Mouse (Mus musculus) urinary bladder, postnatal 4 days (tissue): ENCODE measurements around the gene Olfr574.

ENCODE experiments used
- DNase-seq, 2 experiments: peaks; one replicate each; pipeline ENCODE4 v3.0.0; 2021 to 2022; ENCODE audit warnings: low spot score in 2 of 2

Gene Olfr574

GRCm38 (mm10) chr7:102948167-102948566 lies at the start of gene Olfr574:
TSS of gene Olfr574 (plus strand) at chr7:102948467.
- no peak for DNase-seq

- no peak for DNase-seq
Observed at GRCm38 (mm10) chr7:102915261-102915660, 33.0 kb upstream of the Olfr574 start.

DNA sequence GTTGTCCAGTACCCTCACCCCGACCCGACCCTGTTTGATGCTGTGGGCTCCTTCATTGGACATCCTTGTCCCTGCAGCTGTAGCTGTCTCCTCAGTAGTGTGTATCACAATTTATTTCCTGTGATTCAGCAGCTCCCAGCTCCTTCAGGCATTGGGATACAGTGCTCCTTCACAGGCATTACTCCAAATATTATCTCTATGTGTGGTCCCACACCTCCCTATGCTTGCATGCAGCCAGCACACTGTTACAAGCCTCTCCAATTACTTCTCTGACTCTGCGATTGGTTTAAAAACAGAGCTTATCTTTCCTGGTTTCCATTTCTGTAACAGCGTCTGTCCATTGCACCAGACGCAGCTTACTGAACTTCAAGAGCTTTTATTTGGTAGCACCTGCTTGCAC lies 31.9 kb upstream of the Olfr574 start:
- no peak for DNase-seq

GRCm38 (mm10) chr7:102917032-102917875 lies 31.0 kb upstream of the Olfr574 start, which contains the start of gene Olfr571:
TSS of gene Olfr571 (minus strand) at chr7:102917536.
- DNase-seq: no peak

- no peak for DNase-seq
Observed at GRCm38 (mm10) chr7:102919632-102920031, 28.6 kb upstream of the Olfr574 start.

DNA sequence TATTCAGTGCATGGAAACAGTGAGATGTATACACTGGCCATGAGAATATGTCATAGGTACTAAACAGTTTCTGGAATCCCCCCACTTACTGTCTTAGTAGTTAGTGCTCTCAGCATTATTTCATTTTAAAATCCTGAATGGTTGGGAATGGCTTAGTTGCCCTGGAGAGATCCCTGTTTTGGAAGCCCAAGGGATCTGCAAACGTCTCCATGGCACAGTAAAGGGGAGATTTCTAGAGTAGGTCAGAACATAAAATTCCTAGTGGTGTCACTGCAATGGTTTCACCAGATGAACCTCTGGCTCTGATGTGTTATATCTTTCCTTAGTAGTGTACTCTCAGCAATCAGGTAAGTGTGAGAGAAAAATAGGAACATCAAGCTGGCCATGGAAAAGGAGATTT lies 24.2 kb upstream of the Olfr574 start, which contains the start of gene Olfr572:
Gene Olfr572, plus strand, starts transcription at position 301 of the 400 bp plus-strand sequence.
- DNase-seq: no peak

- DNase-seq: no peak
Observed at GRCm38 (mm10) chr7:102927105-102927504, 21.2 kb upstream of the Olfr574 start.

GRCm38 (mm10) chr7:102942475-102942874 lies 5.8 kb upstream of the Olfr574 start, which contains the start of gene Olfr573-ps1:
TSS of gene Olfr573-ps1 (minus strand) at chr7:102942575.
- no peak for DNase-seq

DNA sequence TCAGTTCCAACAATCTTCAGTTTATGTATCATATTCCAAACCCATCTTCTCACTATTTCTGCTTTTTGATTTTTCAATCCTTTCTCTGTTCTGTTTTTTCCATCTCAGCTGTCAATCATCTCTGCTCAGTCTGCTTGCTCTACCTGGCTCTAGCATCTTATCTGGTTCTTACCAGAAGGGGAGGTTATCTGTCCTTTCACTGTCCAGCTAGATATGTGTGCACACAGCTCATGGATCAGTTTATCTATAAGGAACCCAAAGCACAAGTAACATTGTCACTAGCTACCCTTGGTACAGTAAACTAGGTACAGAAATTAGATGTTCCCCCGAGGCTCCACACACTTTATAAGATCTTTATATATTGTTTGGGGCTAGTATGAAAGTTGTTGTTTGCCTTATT lies 4.8 kb upstream of the Olfr574 start:
- DNase-seq: no peak

- no peak for DNase-seq
Observed at GRCm38 (mm10) chr7:102950732-102951131, 2.5 kb downstream of the Olfr574 start.

DNA sequence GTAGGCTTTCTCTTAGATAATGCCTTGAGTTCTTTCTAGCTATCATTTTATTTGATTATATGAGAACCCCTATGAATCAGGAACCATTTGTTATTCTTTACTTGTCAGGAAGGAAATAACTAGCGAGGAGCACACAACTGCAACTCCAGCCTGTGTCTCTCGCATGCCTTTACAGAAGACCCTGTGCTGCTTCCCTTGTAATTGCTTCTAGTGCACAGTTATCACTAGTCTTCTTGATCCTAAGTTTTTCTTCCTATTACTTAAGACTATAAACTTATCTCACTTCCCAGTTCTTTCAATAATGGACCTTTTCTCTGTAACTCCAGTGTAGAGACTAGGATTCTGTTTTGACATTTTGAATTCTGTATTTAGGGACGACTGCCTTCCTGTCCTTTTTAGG lies 9.9 kb downstream of the Olfr574 start:
- no peak for DNase-seq

- no peak for DNase-seq
Observed at GRCm38 (mm10) chr7:102958593-102958992, 10.3 kb downstream of the Olfr574 start, which contains the start of gene Olfr575. TSS of gene Olfr575 (minus strand) at chr7:102958775.

GRCm38 (mm10) chr7:102962360-102962759 lies 14.1 kb downstream of the Olfr574 start, which contains the start of gene Olfr576:
TSS of gene Olfr576 (plus strand) at chr7:102962660.
- no peak for DNase-seq

GRCm38 (mm10) chr7:102974399-102974798 lies 26.1 kb downstream of the Olfr574 start:
- no peak for DNase-seq

GRCm38 (mm10) chr7:102975843-102976242 lies 27.6 kb downstream of the Olfr574 start, which contains the start of gene Olfr577:
TSS of gene Olfr577 (minus strand) at chr7:102975943.
- DNase-seq: no peak

- no peak for DNase-seq
Observed at GRCm38 (mm10) chr7:102989224-102989623, 41.0 kb downstream of the Olfr574 start, which contains the start of gene Olfr578. TSS of gene Olfr578 (minus strand) at chr7:102989324.
